Mouse (Mus musculus): Measurements from ENCODE around the gene Rbms3. TPM values are rescaled to one million over a fixed set of nuclear protein-coding genes. Genes with fewer than 3 reads are reported as not detected.

The Rbms3 gene
- polyA plus RNA-seq, 1 experiment from 2014 or later, result 43.1 TPM

- H3K4me2 ChIP-seq (ENCODE audit: low read depth, low read length), result peak overlapping the region; percentile 55
- peak; percentile 86 for ATAC-seq
- peaks cover 7% of the 10 kb centered on the region for H3K4me1 ChIP-seq (ENCODE audit: control insufficient read depth, insufficient read depth, low read length)
- H3K9ac ChIP-seq (ENCODE audit: low read depth, low read length), result peak overlapping the region; percentile 60
- peak overlapping the region; percentile 66 for H3K4me3 ChIP-seq (ENCODE audit: low read length)
- peak overlapping the region; percentile 53 for H3K27ac ChIP-seq (ENCODE audit: low read length)
- H3K9me3 ChIP-seq (ENCODE audit: control insufficient read depth, low read length), result no peaks in the 10 kb centered on the region
- no peaks in the 10 kb centered on the region for H3K27me3 ChIP-seq (replicated peaks; ENCODE audit: control insufficient read depth, insufficient read depth, low read length)
- 1% methylated on average over 10 of the region's 10 CpGs for WGBS
- no peaks in the 10 kb centered on the region for H3K36me3 ChIP-seq (ENCODE audit: control insufficient read depth, insufficient read depth, low read length)
Measured at GRCm38 (mm10) chr9:117252411-117252861, 377.3 kb downstream of the Rbms3 start.

GRCm38 (mm10) chr9:117251521-117252368 is 378.0 kb downstream of the Rbms3 start:
- WGBS, result under 1% methylated on average over 29 of the region's 29 CpGs
- peak overlapping the region; percentile 71 for H3K27ac ChIP-seq (ENCODE audit: low read length)
- no peaks in the 10 kb centered on the region for H3K27me3 ChIP-seq (replicated peaks; ENCODE audit: control insufficient read depth, insufficient read depth, low read length)
- ATAC-seq, result peak; percentile 72
- peaks cover 12% of the 10 kb centered on the region for H3K4me1 ChIP-seq (ENCODE audit: control insufficient read depth, insufficient read depth, low read length)
- peak overlapping the region; percentile 55 for H3K4me2 ChIP-seq (ENCODE audit: low read depth, low read length)
- no peaks in the 10 kb centered on the region for H3K36me3 ChIP-seq (ENCODE audit: control insufficient read depth, insufficient read depth, low read length)
- peak overlapping the region; percentile 75 for H3K9ac ChIP-seq (ENCODE audit: low read depth, low read length)
- no peaks in the 10 kb centered on the region for H3K9me3 ChIP-seq (ENCODE audit: control insufficient read depth, low read length)
- H3K4me3 ChIP-seq (ENCODE audit: low read length), result peak overlapping the region; percentile 66

- 23% methylated on average over 2 of the region's 2 CpGs for WGBS
- H3K4me2 ChIP-seq (ENCODE audit: low read depth, low read length), result peak overlapping the region; percentile 55
- H3K27ac ChIP-seq (ENCODE audit: low read length), result peak overlapping the region; percentile 71
- H3K9me3 ChIP-seq (ENCODE audit: control insufficient read depth, low read length), result no peaks in the 10 kb centered on the region
- H3K9ac ChIP-seq (ENCODE audit: low read depth, low read length), result peak overlapping the region; percentile 75
- ATAC-seq, result no peak
- H3K4me1 ChIP-seq (ENCODE audit: control insufficient read depth, insufficient read depth, low read length), result peaks cover 17% of the 10 kb centered on the region
- no peaks in the 10 kb centered on the region for H3K27me3 ChIP-seq (replicated peaks; ENCODE audit: control insufficient read depth, insufficient read depth, low read length)
- peak overlapping the region; percentile 66 for H3K4me3 ChIP-seq (ENCODE audit: low read length)
- H3K36me3 ChIP-seq (ENCODE audit: control insufficient read depth, insufficient read depth, low read length), result no peaks in the 10 kb centered on the region
Measured at GRCm38 (mm10) chr9:117250831-117251165, 378.9 kb downstream of the Rbms3 start.

GRCm38 (mm10) chr9:117250036-117250830 is 379.5 kb downstream of the Rbms3 start:
- Histone ChIP-seq H3K4me3 (ENCODE audit: low read length) (peak overlapping the region; percentile 66), H3K9me3 (ENCODE audit: control insufficient read depth, low read length) (no peaks in the 10 kb centered on the region), H3K27me3 (replicated peaks; ENCODE audit: control insufficient read depth, insufficient read depth, low read length) (no peaks in the 10 kb centered on the region), H3K4me1 (ENCODE audit: control insufficient read depth, insufficient read depth, low read length) (peaks cover 17% of the 10 kb centered on the region), H3K9ac (ENCODE audit: low read depth, low read length) (peak overlapping the region; percentile 75), H3K27ac (ENCODE audit: low read length) (peak overlapping the region; percentile 71), H3K4me2 (ENCODE audit: low read depth, low read length) (peak overlapping the region; percentile 55), H3K36me3 (ENCODE audit: control insufficient read depth, insufficient read depth, low read length) (no peaks in the 10 kb centered on the region)
- ATAC-seq, result no peak
- 34% methylated on average over 13 of the region's 13 CpGs for WGBS

- Histone ChIP-seq H3K27me3 (replicated peaks; ENCODE audit: control insufficient read depth, insufficient read depth, low read length) (no peaks in the 10 kb centered on the region), H3K4me1 (ENCODE audit: control insufficient read depth, insufficient read depth, low read length) (peaks cover 17% of the 10 kb centered on the region), H3K36me3 (ENCODE audit: control insufficient read depth, insufficient read depth, low read length) (no peaks in the 10 kb centered on the region), H3K9me3 (ENCODE audit: control insufficient read depth, low read length) (no peaks in the 10 kb centered on the region), H3K9ac (ENCODE audit: low read depth, low read length) (0 out of 2 replicates have a peak overlapping the region, but pooled peaks have one; percentile 0), H3K27ac (ENCODE audit: low read length) (peak overlapping the region; percentile 13), H3K4me3 (ENCODE audit: low read length) (no peak overlapping the region), H3K4me2 (ENCODE audit: low read depth, low read length) (peak overlapping the region; percentile 37)
- WGBS, result 19% methylated on average over 5 of the region's 5 CpGs
- ATAC-seq, result no peak
Measured at GRCm38 (mm10) chr9:117247311-117247980, 382.3 kb downstream of the Rbms3 start.

GRCm38 (mm10) chr9:117246173-117246572 is 383.5 kb downstream of the Rbms3 start:
- no peak overlapping the region for H3K4me3 ChIP-seq (ENCODE audit: low read length)
- no peaks in the 10 kb centered on the region for H3K27me3 ChIP-seq (replicated peaks; ENCODE audit: control insufficient read depth, insufficient read depth, low read length)
- ATAC-seq, result no peak
- H3K27ac ChIP-seq (ENCODE audit: low read length), result no peak overlapping the region
- 73% methylated on average over 12 of the region's 12 CpGs for WGBS
- 0 out of 2 replicates have a peak, but pooled peaks cover 3% of the 10 kb centered on the region for H3K9me3 ChIP-seq (ENCODE audit: control insufficient read depth, low read length)
- no peak overlapping the region for H3K9ac ChIP-seq (ENCODE audit: low read depth, low read length)
- 0 out of 2 replicates have a peak, but pooled peaks cover 3% of the 10 kb centered on the region for H3K36me3 ChIP-seq (ENCODE audit: control insufficient read depth, insufficient read depth, low read length)
- peaks cover 17% of the 10 kb centered on the region for H3K4me1 ChIP-seq (ENCODE audit: control insufficient read depth, insufficient read depth, low read length)
- no peak overlapping the region for H3K4me2 ChIP-seq (ENCODE audit: low read depth, low read length)

- Histone ChIP-seq H3K4me2 (ENCODE audit: low read depth, low read length) (no peak overlapping the region), H3K27ac (ENCODE audit: low read length) (no peak overlapping the region), H3K4me3 (ENCODE audit: low read length) (no peak overlapping the region), H3K27me3 (replicated peaks; ENCODE audit: control insufficient read depth, insufficient read depth, low read length) (no peaks in the 10 kb centered on the region), H3K4me1 (ENCODE audit: control insufficient read depth, insufficient read depth, low read length) (peaks cover 17% of the 10 kb centered on the region), H3K9ac (ENCODE audit: low read depth, low read length) (no peak overlapping the region), H3K9me3 (ENCODE audit: control insufficient read depth, low read length) (0 out of 2 replicates have a peak, but pooled peaks cover 3% of the 10 kb centered on the region), H3K36me3 (ENCODE audit: control insufficient read depth, insufficient read depth, low read length) (0 out of 2 replicates have a peak, but pooled peaks cover 3% of the 10 kb centered on the region)
- WGBS, result 64% methylated on average over 7 of the region's 7 CpGs
- ATAC-seq, result no peak; the same call in 1 of the 2 replicates
Measured at GRCm38 (mm10) chr9:117243365-117243764, 386.3 kb downstream of the Rbms3 start.

GRCm38 (mm10) chr9:117234726-117235075 is 395.0 kb downstream of the Rbms3 start:
- no peaks in the 10 kb centered on the region for H3K27me3 ChIP-seq (replicated peaks; ENCODE audit: control insufficient read depth, insufficient read depth, low read length)
- peaks cover 5% of the 10 kb centered on the region; the same call in 1 of the 2 replicates for H3K4me1 ChIP-seq (ENCODE audit: control insufficient read depth, insufficient read depth, low read length)
- H3K9ac ChIP-seq (ENCODE audit: low read depth, low read length), result no peak overlapping the region
- no peak overlapping the region for H3K27ac ChIP-seq (ENCODE audit: low read length)
- no peaks in the 10 kb centered on the region for H3K9me3 ChIP-seq (ENCODE audit: control insufficient read depth, low read length)
- WGBS, result 82% methylated on average over 6 of the region's 6 CpGs
- no peak overlapping the region for H3K4me3 ChIP-seq (ENCODE audit: low read length)
- H3K36me3 ChIP-seq (ENCODE audit: control insufficient read depth, insufficient read depth, low read length), result no peaks in the 10 kb centered on the region
- ATAC-seq, result no peak
- H3K4me2 ChIP-seq (ENCODE audit: low read depth, low read length), result no peak overlapping the region
